Mouse (Mus musculus): ENCODE data around the gene Il34. TPM values are rescaled to one million over a fixed set of nuclear protein-coding genes. Genes with fewer than 3 reads are reported as not detected.

The Il34 gene
- polyA plus RNA-seq, 1 experiment from 2014 or later: 3.0 TPM

DNA sequence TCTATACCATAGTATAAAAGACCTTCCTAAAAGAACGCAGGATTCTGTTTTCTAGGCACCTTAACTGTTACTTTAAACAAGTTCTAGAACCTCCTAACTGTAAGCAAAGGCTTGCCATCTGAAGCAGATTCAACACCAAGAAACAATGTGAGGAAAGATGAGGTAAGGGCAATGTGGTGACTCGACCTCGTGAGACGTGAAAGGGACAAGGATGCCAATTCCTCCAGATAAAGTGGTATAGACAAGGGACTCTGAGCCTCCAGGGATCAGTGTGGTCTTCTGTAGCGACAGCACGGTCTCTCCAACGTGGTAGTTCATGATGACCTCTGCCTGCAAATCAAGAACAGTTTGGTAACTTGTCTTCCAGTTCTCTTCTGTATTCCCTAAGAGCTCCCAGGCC, 6.1 kb upstream of the Il34 start:
- no peak overlapping the region for H3K4me2 ChIP-seq (replicated peaks; ENCODE audit: low read depth, low read length)
- H3K27me3 ChIP-seq (ENCODE audit: insufficient read depth, low read length): no peaks in the 10 kb centered on the region
- ATAC-seq (ENCODE audit: low FRiP score, low TSS enrichment): no peak
- peaks cover 19% of the 10 kb centered on the region for H3K4me1 ChIP-seq (ENCODE audit: insufficient read depth, low read length)
- peaks cover 72% of the 10 kb centered on the region for H3K36me3 ChIP-seq (ENCODE audit: insufficient read depth, low read length)
- no peaks in the 10 kb centered on the region for H3K9me3 ChIP-seq (ENCODE audit: low read length)
- no peak overlapping the region for H3K9ac ChIP-seq (replicated peaks; ENCODE audit: low read length)
- no peak overlapping the region for H3K4me3 ChIP-seq (ENCODE audit: low read length)
- no peak overlapping the region for H3K27ac ChIP-seq (ENCODE audit: low read length)
- WGBS: 92% methylated on average over 7 of the region's 7 CpGs

DNA sequence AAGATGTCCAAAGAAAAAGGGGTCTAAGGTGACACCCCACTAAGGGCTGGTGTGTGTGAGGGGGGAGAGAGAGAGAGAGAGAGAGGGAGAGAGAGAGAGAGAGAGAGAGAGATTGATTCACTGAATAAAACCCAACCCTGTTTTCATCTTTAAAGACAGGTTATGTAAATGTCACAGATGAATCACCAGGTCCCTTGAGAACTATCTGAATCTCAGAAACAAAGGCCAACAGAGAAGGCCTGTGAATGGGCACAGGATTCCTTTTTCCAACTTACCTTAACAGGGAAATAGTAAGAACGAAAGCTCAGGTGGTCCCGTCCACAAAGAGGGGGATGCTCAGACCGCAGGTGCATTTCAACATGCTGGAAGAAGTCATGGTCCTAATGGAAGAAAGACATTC, 5.4 kb upstream of the Il34 start:
- Histone ChIP-seq H3K9me3 (ENCODE audit: low read length) (no peaks in the 10 kb centered on the region), H3K4me2 (replicated peaks; ENCODE audit: low read depth, low read length) (no peak overlapping the region), H3K27me3 (ENCODE audit: insufficient read depth, low read length) (no peaks in the 10 kb centered on the region), H3K27ac (ENCODE audit: low read length) (no peak overlapping the region), H3K36me3 (ENCODE audit: insufficient read depth, low read length) (peaks cover 67% of the 10 kb centered on the region), H3K4me3 (ENCODE audit: low read length) (no peak overlapping the region), H3K4me1 (ENCODE audit: insufficient read depth, low read length) (peaks cover 19% of the 10 kb centered on the region), H3K9ac (replicated peaks; ENCODE audit: low read length) (no peak overlapping the region)
- WGBS: 94% methylated on average over 3 of the region's 3 CpGs
- no peak for ATAC-seq (ENCODE audit: low FRiP score, low TSS enrichment)

DNA sequence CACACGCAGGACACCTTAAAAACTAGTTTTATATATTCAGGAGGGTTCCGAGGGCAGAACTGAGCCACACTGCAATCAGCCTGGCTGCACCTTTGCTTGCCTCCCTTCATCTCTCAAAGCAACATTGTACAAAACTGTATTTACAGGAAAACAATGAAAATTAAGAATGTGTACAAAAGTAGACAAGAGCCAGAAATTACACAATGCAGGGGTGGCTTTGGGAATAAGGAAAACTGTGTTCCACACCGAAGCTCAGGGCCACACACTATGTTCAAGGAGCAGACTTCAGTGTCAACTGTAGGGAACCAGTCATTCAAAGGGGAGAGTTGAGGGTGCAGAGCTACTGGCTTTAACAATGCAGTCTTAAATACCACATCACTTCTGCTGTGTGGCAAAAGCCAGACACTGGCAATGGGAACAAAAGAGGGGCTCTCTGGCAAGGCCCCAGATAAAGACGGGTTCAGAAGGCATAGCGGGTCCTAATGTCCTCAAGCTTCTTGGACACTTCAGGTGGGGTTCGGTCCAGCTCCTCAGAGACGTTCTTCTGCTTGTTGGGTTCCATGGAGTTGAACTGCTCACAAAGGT, 4.8 kb upstream of the Il34 start:
- H3K9me3 ChIP-seq (ENCODE audit: low read length): no peaks in the 10 kb centered on the region
- H3K27ac ChIP-seq (ENCODE audit: low read length): no peak overlapping the region
- H3K4me1 ChIP-seq (ENCODE audit: insufficient read depth, low read length): peaks cover 22% of the 10 kb centered on the region
- peaks cover 61% of the 10 kb centered on the region for H3K36me3 ChIP-seq (ENCODE audit: insufficient read depth, low read length)
- ATAC-seq (ENCODE audit: low FRiP score, low TSS enrichment): no peak
- no peaks in the 10 kb centered on the region for H3K27me3 ChIP-seq (ENCODE audit: insufficient read depth, low read length)
- H3K9ac ChIP-seq (replicated peaks; ENCODE audit: low read length): no peak overlapping the region
- 81% methylated on average over 7 of the region's 7 CpGs for WGBS
- no peak overlapping the region for H3K4me2 ChIP-seq (replicated peaks; ENCODE audit: low read depth, low read length)
- no peak overlapping the region for H3K4me3 ChIP-seq (ENCODE audit: low read length)

DNA sequence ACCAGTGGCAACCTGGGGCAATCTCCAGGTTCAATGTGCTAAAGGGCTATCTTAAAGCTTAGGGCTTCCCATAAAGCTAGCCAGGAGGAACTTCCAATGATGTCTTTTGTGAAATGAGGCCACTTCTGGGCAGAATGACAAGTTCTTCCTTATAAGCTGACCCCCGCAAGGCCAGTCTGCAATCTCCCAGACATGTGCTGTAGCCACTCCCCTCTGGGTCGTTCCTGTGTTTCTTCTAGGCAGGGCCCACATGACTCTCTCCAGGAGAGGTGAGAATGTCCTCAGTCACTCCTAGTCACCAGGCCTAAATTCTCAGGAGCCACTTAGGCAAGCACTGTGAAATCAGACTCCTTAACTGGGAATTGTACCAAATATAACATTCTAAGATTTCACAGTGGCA, 4.1 kb upstream of the Il34 start:
- H3K27ac ChIP-seq (ENCODE audit: low read length): peak overlapping the region; percentile 21; the same call in 1 of the 2 replicates
- no peaks in the 10 kb centered on the region for H3K27me3 ChIP-seq (ENCODE audit: insufficient read depth, low read length)
- no peaks in the 10 kb centered on the region for H3K9me3 ChIP-seq (ENCODE audit: low read length)
- WGBS: 30% methylated on average over 2 of the region's 2 CpGs
- peaks cover 54% of the 10 kb centered on the region for H3K36me3 ChIP-seq (ENCODE audit: insufficient read depth, low read length)
- peaks cover 22% of the 10 kb centered on the region for H3K4me1 ChIP-seq (ENCODE audit: insufficient read depth, low read length)
- no peak overlapping the region for H3K4me3 ChIP-seq (ENCODE audit: low read length)
- peak; percentile 37; the same call in 1 of the 2 replicates for ATAC-seq (ENCODE audit: low FRiP score, low TSS enrichment)
- H3K9ac ChIP-seq (replicated peaks; ENCODE audit: low read length): no peak overlapping the region
- H3K4me2 ChIP-seq (replicated peaks; ENCODE audit: low read depth, low read length): no peak overlapping the region

DNA sequence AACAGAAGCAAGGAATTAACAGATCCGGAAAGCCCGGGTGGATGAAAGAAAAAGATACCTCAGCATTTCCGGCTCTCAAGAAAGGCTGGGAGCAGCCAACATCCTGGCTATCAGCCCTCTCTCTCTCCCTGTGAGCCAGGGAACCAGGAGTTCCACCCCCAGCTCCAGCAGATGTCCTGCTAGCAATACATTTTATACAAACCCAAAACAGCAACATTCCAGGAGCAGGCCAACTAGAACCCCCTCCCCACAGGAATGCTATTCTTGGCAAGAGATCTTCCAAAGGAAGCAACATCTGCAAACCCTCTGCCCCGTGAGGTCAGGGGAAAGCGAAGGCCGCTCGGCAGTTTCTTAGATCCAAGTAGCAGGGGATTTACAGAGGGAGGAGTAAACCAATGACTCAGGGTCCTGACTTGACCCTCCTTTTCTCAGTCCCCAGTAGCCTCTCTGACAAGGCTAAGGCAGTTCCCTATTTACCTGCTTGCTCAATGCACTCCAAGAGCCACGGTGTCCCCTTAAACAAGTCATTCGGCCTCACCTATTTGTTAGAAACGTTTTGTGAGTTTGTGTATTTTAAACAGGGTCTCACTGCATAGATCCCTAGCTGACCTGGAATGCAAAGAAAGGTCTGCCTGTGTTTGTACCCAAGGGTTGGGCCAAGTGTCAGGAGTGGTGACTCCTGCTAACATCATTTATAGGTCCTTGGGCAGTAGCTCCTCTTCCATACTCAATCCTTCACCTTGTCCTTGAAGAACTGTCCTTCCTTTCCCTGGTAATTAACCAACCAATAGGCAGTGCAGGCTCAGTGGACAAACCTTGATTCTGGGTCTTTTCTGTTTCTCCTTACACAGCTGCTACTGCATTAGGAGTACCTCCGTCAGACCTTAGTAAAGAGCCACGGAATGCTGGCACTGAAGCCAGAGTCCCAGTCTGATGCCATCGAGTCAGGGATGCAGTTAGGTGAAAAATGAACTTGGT, 3.1 kb upstream of the Il34 start:
- Histone ChIP-seq H3K36me3 (ENCODE audit: insufficient read depth, low read length) (peaks cover 44% of the 10 kb centered on the region), H3K9ac (replicated peaks; ENCODE audit: low read length) (no peak overlapping the region)

DNA sequence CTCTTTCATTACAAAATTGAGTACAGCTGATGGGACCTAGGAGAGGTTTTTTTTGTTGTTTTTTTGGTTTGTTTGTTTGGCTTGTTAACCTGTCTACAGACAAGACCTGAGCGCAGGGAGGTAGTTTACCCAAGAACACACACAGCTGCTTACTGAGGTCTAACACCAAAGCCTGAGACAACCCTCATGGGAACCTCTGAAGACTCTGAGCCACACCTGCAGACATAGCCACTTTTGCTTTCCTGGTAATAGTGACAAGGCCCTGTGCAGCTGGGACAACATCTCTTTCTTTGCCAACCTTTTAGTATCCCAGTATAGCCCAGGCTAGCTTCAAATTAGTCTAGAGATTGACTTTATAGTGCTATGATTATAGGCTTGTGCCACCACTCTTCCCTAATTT, 422 bp upstream of the Il34 start:
- H3K4me3 ChIP-seq (ENCODE audit: low read length): no peak overlapping the region
- H3K27me3 ChIP-seq (ENCODE audit: insufficient read depth, low read length): no peaks in the 10 kb centered on the region
- no peak overlapping the region for H3K4me2 ChIP-seq (replicated peaks; ENCODE audit: low read depth, low read length)
- H3K9ac ChIP-seq (replicated peaks; ENCODE audit: low read length): no peak overlapping the region
- peaks cover 22% of the 10 kb centered on the region for H3K4me1 ChIP-seq (ENCODE audit: insufficient read depth, low read length)
- no peaks in the 10 kb centered on the region for H3K9me3 ChIP-seq (ENCODE audit: low read length)
- ATAC-seq (ENCODE audit: low FRiP score, low TSS enrichment): no peak
- H3K36me3 ChIP-seq (ENCODE audit: insufficient read depth, low read length): peaks cover 17% of the 10 kb centered on the region
- WGBS: 87% methylated on average over 1 of the region's 1 CpGs
- H3K27ac ChIP-seq (ENCODE audit: low read length): no peak overlapping the region

More for the DNA sequence above, 3.1 kb upstream of the Il34 start:
- H3K4me2 ChIP-seq (replicated peaks; ENCODE audit: low read depth, low read length): no peak overlapping the region
- peak overlapping the region; percentile 74 for H3K27ac ChIP-seq (ENCODE audit: low read length)
- H3K27me3 ChIP-seq (ENCODE audit: insufficient read depth, low read length): no peaks in the 10 kb centered on the region
- WGBS: 45% methylated on average over 13 of the region's 13 CpGs
- H3K4me1 ChIP-seq (ENCODE audit: insufficient read depth, low read length): peaks cover 22% of the 10 kb centered on the region
- H3K9me3 ChIP-seq (ENCODE audit: low read length): no peaks in the 10 kb centered on the region
- no peak overlapping the region for H3K4me3 ChIP-seq (ENCODE audit: low read length)
- peak; percentile 68; the same call in 1 of the 2 replicates for ATAC-seq (ENCODE audit: low FRiP score, low TSS enrichment)

DNA sequence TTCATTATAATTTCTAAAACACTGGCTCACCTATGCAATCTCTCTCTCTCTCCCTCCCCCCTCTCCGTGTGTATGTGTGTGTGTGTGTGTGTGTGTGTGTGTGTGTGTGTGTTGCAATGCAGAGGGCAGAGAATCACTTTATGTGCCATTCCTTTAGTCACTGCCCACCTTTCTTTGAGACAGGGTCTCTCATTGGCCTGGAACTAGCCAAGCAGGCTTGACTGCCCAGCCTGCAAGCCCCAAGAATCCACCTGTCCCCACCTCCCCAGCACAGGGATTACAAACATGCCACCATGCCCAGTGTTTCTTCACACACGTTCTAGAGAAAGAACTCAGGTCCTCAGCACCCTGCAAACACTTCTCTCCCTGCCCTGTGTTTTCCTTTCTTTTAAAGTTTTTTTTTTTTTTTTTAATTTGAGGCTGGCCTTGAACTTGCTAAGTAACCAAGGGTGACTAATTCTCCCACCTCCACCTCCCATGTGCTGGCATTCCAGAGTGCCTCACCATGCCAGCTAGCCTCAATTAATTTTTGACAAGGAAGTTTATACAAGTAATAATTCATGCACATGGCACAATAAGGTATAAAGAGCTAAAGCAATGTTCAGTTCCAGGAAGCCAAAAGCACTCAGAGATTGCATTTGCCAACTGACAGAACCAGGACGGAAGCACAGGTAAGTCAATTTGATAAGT, 754 bp downstream of the Il34 start:
- Histone ChIP-seq H3K4me3 (ENCODE audit: low read length) (no peak overlapping the region), H3K27ac (ENCODE audit: low read length) (no peak overlapping the region), H3K27me3 (ENCODE audit: insufficient read depth, low read length) (no peaks in the 10 kb centered on the region), H3K9ac (replicated peaks; ENCODE audit: low read length) (no peak overlapping the region), H3K4me2 (replicated peaks; ENCODE audit: low read depth, low read length) (no peak overlapping the region), H3K9me3 (ENCODE audit: low read length) (no peaks in the 10 kb centered on the region), H3K4me1 (ENCODE audit: insufficient read depth, low read length) (peaks cover 17% of the 10 kb centered on the region), H3K36me3 (ENCODE audit: insufficient read depth, low read length) (0 out of 2 replicates have a peak, but pooled peaks cover 7% of the 10 kb centered on the region)
- 38% methylated on average over 3 of the region's 3 CpGs for WGBS
- no peak for ATAC-seq (ENCODE audit: low FRiP score, low TSS enrichment)

DNA sequence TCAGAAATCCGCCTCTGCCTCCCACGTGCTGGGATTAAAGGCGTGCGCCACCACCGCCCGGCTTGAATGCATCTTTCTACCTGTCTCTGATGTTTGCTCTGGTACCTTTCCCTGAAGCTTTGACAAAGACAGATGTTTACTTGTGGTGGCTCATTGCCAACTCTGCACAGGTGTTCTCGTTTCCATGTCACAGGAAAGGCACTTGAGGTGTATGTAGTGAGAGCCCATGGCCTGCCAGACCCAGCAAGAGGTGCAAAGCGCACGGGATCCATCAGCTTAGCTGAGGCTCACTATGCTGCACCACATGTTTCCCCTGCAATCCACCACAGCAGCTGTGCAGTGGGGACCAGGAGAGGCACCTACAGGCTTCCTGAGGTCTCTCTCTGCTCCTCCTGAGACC, 1.9 kb downstream of the Il34 start:
- peaks cover 14% of the 10 kb centered on the region for H3K4me1 ChIP-seq (ENCODE audit: insufficient read depth, low read length)
- no peak overlapping the region for H3K4me2 ChIP-seq (replicated peaks; ENCODE audit: low read depth, low read length)
- H3K27me3 ChIP-seq (ENCODE audit: insufficient read depth, low read length): no peaks in the 10 kb centered on the region
- 83% methylated on average over 9 of the region's 9 CpGs for WGBS
- H3K36me3 ChIP-seq (ENCODE audit: insufficient read depth, low read length): no peaks in the 10 kb centered on the region
- no peaks in the 10 kb centered on the region for H3K9me3 ChIP-seq (ENCODE audit: low read length)
- no peak overlapping the region for H3K4me3 ChIP-seq (ENCODE audit: low read length)
- no peak overlapping the region for H3K27ac ChIP-seq (ENCODE audit: low read length)
- no peak for ATAC-seq (ENCODE audit: low FRiP score, low TSS enrichment)
- no peak overlapping the region for H3K9ac ChIP-seq (replicated peaks; ENCODE audit: low read length)

DNA sequence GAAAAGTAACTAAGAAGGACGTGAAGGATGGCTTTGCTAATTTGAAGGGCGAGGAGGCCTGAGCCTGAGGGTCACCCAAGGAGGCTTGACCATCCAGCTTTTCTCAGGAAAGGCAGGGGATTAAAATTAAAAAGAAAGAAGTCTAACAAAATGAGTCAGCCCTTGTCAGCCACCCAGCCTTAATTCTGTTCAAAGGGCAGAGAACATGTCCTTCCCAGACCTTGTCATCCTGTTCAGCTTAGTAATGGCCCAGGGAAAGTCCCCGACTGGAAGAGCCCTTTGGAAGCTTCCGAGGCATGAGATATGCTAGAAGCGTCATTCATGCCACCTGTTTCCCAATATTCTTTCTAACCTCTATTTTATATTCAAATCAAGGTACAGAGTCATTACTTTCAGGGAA, 2.7 kb downstream of the Il34 start:
- 86% methylated on average over 5 of the region's 5 CpGs for WGBS
- Histone ChIP-seq H3K27me3 (ENCODE audit: insufficient read depth, low read length) (no peaks in the 10 kb centered on the region), H3K4me3 (ENCODE audit: low read length) (no peak overlapping the region), H3K9me3 (ENCODE audit: low read length) (no peaks in the 10 kb centered on the region), H3K4me2 (replicated peaks; ENCODE audit: low read depth, low read length) (no peak overlapping the region), H3K27ac (ENCODE audit: low read length) (no peak overlapping the region), H3K4me1 (ENCODE audit: insufficient read depth, low read length) (peaks cover 6% of the 10 kb centered on the region), H3K9ac (replicated peaks; ENCODE audit: low read length) (no peak overlapping the region), H3K36me3 (ENCODE audit: insufficient read depth, low read length) (no peaks in the 10 kb centered on the region)
- no peak for ATAC-seq (ENCODE audit: low FRiP score, low TSS enrichment)
